Mouse (Mus musculus) heart, adult 2 months (tissue): ENCODE measurements at regions not wholly inside any gene's neighbourhood (a gene's known extent, or its start where the extent isn't known, plus 50 kb on each side); places are given as distances from the start of the nearest gene placed in this dataset.

Experiments used
- DNase-seq, 2 experiments: peaks; one replicate each; pipeline ENCODE4 v3.0.0; 2021
- H3K27ac ChIP-seq: fragments of 200-600 bp; 2 replicates; pipeline ENCODE4 v1.8.1; 2022
- H3K27me3 ChIP-seq: fragments of 200-500 bp; 2 replicates; pipeline ENCODE4 v1.6.1; 2012; ENCODE audit warnings: mild to moderate bottlenecking, low read length, inconsistent platforms, mixed read lengths; ENCODE audit not compliant: control insufficient read depth, insufficient read depth
- H3K36me3 ChIP-seq: fragments of 200-500 bp; 2 replicates; pipeline ENCODE4 v1.6.1; 2012; ENCODE audit warnings: low read length, inconsistent platforms; ENCODE audit not compliant: control insufficient read depth, insufficient read depth
- H3K4me1 ChIP-seq: fragments of 200-500 bp; 2 replicates; pipeline ENCODE4 v1.6.1; 2011; ENCODE audit warnings: low read length; ENCODE audit not compliant: control insufficient read depth, insufficient read depth
- H3K4me3 ChIP-seq: fragments of 200-600 bp; 2 replicates; pipeline ENCODE4 v1.8.1; 2022
- H3K79me2 ChIP-seq: fragments of 200-500 bp; replicated peaks from 2 replicates; pipeline ENCODE4 v1.6.1; 2012; ENCODE audit warnings: mild to moderate bottlenecking, inconsistent platforms, low read length, moderate library complexity, mixed read lengths; ENCODE audit not compliant: control insufficient read depth, insufficient read depth
- H3K9ac ChIP-seq: fragments of 200-500 bp; 2 replicates; pipeline ENCODE4 v1.6.1; 2012; ENCODE audit warnings: low read depth, mild to moderate bottlenecking, control low read depth, inconsistent platforms, low read length, mixed read lengths
- CTCF ChIP-seq: fragments of 200-600 bp; IDR thresholded peaks from 2 replicates; pipeline ENCODE4 v1.8.1; 2022; ENCODE audit warnings: antibody characterized with exemption, mild to moderate bottlenecking, moderate library complexity
- EP300 ChIP-seq: fragments of 200-500 bp; IDR thresholded peaks from 2 replicates; pipeline ENCODE4 v1.6.1; 2011; ENCODE audit warnings: low read depth, low read length, control low read depth; ENCODE audit not compliant: insufficient read depth
- POLR2A ChIP-seq: fragments of 200-500 bp; IDR thresholded peaks from 2 replicates; pipeline ENCODE4 v1.6.1; 2011; ENCODE audit warnings: mild to moderate bottlenecking, low read depth, low read length, control low read depth; ENCODE audit not compliant: insufficient read depth
- WGBS: fragments of 180-500 bp; shearing (Covaris S2); methylation state at CpG from one replicate; pipeline ENCODE4 v1.1.7; 2018; 5-methylcytosine and 5-hydroxymethylcytosine counted together
- intact Hi-C: fragments of 180-260 bp; cut with DNase I; formaldehyde crosslinking; loops from one replicate; pipeline ENCODE4 v1.15.1; 2025

GRCm38 (mm10) chr17:84877176-84877863 is 79.2 kb upstream of the Ppm1b start:
- Histone ChIP-seq H3K9ac (no peak overlapping the region), H3K27ac (peak overlapping the region; percentile 78), H3K4me3 (no peak overlapping the region), H3K4me1 (no peaks in the 10 kb centered on the region; the same call in 1 of the 2 replicates), H3K27me3 (no peaks in the 10 kb centered on the region), H3K36me3 (0 out of 2 replicates have a peak, but pooled peaks cover 3% of the 10 kb centered on the region), H3K79me2 (no peaks in the 10 kb centered on the region)
- intact Hi-C loops, result loop anchor here (2.0 to 5.0 kb wide), 4 partner anchors 80 to 755 kb away; partner anchors contain the start of genes Camkmt, Ppm1b and Prepl
- WGBS, result 66% methylated on average over 14 of the region's 14 CpGs
- DNase-seq, result no peak
- TF ChIP-seq POLR2A (no peak), EP300 (no peak), CTCF (no peak)

DNA sequence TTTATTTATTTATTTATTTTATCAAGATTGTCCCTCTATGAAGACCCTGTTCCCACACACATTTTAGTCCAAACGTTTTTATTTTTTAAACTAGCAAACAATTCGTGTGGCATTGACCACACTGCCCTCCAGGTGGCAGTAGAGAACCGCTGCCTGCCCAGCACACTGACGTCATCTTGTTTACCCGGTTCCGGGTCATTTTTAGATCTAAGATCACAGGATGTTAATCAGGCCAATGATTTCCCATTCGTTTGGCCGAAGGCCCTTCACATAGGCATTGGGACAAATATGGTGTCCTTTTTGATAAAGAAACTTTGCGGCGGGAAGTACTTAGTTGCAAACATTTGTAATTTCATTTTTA is 78.7 kb upstream of the Ppm1b start:
- H3K79me2 ChIP-seq, result no peaks in the 10 kb centered on the region
- H3K4me1 ChIP-seq, result no peaks in the 10 kb centered on the region; the same call in 1 of the 2 replicates
- TF ChIP-seq CTCF, result peak; percentile 89
- TF ChIP-seq POLR2A, result no peak
- peak; percentile 87 for TF ChIP-seq EP300
- H3K36me3 ChIP-seq, result 0 out of 2 replicates have a peak, but pooled peaks cover 3% of the 10 kb centered on the region
- H3K27ac ChIP-seq, result peak overlapping the region; percentile 78
- H3K9ac ChIP-seq, result no peak overlapping the region
- H3K27me3 ChIP-seq, result no peaks in the 10 kb centered on the region
- WGBS, result 2% methylated on average over 10 of the region's 10 CpGs
- DNase-seq, result peak; percentile 71 to 79
- peak overlapping the region; percentile 24 for H3K4me3 ChIP-seq
- intact Hi-C loops, result loop anchor here (2.0 to 5.0 kb wide), 4 partner anchors 79 to 755 kb away; partner anchors contain the start of genes Camkmt, Ppm1b and Prepl

DNA sequence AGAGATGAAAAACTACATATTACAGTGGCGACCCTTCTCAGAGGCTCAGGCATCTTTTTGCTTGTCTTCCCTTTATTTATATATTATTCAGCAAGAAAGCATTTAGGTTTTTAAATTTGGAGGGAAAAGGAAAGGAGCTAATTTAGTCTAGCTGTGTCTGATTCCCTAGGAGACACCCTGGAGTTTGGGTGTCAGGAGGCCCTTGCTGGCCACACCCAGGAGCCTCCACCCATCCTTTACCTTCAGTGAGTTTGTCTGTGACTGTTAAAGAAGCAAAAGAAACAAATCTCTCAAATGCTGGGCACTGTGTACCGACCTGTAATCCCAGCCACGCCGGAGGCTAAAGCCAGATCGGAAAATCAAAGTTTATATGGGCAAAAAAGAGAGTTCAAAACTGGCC is 78.2 kb upstream of the Ppm1b start:
- Histone ChIP-seq H3K27me3 (no peaks in the 10 kb centered on the region), H3K4me3 (peak overlapping the region; percentile 24), H3K9ac (no peak overlapping the region), H3K36me3 (0 out of 2 replicates have a peak, but pooled peaks cover 3% of the 10 kb centered on the region), H3K27ac (peak overlapping the region; percentile 78), H3K4me1 (no peaks in the 10 kb centered on the region; the same call in 1 of the 2 replicates), H3K79me2 (no peaks in the 10 kb centered on the region)
- TF ChIP-seq POLR2A (no peak), CTCF (no peak), EP300 (no peak)
- no peak for DNase-seq
- 79% methylated on average over 5 of the region's 5 CpGs for WGBS
- intact Hi-C loops, result loop anchor here (5.0 kb wide), 3 partner anchors 79 to 214 kb away; partner anchors contain the start of genes Camkmt, Ppm1b and Prepl

- no peaks in the 10 kb centered on the region; the same call in 1 of the 2 replicates for H3K4me1 ChIP-seq
- no peak overlapping the region for H3K27ac ChIP-seq
- WGBS, result 81% methylated on average over 10 of the region's 10 CpGs
These were observed 77.4 kb upstream of the Ppm1b start for GRCm38 (mm10) chr17:84879146-84879545.

DNA sequence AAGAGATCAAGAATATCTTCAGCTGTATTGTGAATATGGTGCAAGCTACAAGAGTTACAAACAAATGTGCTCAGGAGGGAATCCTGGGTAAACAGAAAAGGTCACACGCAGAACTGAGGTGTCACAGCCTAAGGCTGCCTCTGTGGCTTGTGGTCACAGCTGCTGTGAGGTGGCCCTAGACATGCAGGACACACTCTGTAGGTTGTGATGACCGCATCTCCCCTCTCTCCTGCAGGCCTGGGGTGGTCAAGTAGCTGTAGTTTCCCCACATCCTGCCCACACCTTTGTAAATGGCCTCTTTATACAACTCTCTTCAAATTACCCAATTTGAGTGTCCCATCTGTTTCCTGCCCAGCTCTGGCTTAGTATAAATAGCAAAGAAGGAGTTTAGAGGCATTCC is 75.6 kb upstream of the Ppm1b start:
- H3K79me2 ChIP-seq, result no peaks in the 10 kb centered on the region

More at GRCm38 (mm10) chr17:84879146-84879545, 77.4 kb upstream of the Ppm1b start:
- Histone ChIP-seq H3K27me3 (no peaks in the 10 kb centered on the region), H3K4me3 (no peak overlapping the region), H3K79me2 (no peaks in the 10 kb centered on the region), H3K9ac (no peak overlapping the region), H3K36me3 (0 out of 2 replicates have a peak, but pooled peaks cover 3% of the 10 kb centered on the region)
- intact Hi-C loops, result loop anchor here (5.0 kb wide), 3 partner anchors 78 to 213 kb away; partner anchors contain the start of genes Camkmt, Ppm1b and Prepl
- TF ChIP-seq EP300 (no peak), CTCF (no peak), POLR2A (no peak)
- DNase-seq, result no peak

DNA sequence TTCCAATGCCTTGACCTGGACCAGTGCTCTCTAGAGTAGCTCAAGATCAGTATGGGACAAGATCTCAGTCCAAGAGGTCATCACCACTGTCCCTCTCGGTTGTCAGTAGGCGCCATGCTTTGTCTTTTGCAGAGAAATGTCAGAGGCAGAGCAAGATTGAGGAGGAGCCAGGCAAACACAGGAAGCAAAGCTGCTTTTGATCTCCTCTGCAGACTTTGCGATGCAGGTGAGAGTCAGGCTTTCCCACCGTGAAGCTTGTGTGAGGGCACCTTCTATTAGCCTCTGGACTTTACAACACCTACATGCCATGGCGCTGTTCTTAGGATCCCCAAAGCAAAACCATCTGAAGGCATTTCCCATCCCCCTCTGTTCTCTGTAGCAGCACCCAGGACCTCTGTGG is 68.0 kb upstream of the Ppm1b start:
- H3K4me3 ChIP-seq, result no peak overlapping the region
- no peaks in the 10 kb centered on the region for H3K4me1 ChIP-seq
- no peaks in the 10 kb centered on the region for H3K27me3 ChIP-seq
- H3K9ac ChIP-seq, result no peak overlapping the region
- no peaks in the 10 kb centered on the region for H3K36me3 ChIP-seq
- WGBS, result 89% methylated on average over 5 of the region's 5 CpGs
- TF ChIP-seq POLR2A (no peak), EP300 (no peak), CTCF (no peak)
- intact Hi-C loops, result no loop called here
- no peaks in the 10 kb centered on the region for H3K79me2 ChIP-seq
- DNase-seq, result no peak
- H3K27ac ChIP-seq, result no peak overlapping the region

More for the DNA sequence above, 75.6 kb upstream of the Ppm1b start:
- 0 out of 2 replicates have a peak, but pooled peaks cover 3% of the 10 kb centered on the region for H3K36me3 ChIP-seq
- H3K4me3 ChIP-seq, result no peak overlapping the region
- intact Hi-C loops, result no loop called here
- H3K27ac ChIP-seq, result no peak overlapping the region
- no peak for DNase-seq
- H3K4me1 ChIP-seq, result no peaks in the 10 kb centered on the region; the same call in 1 of the 2 replicates
- no peak overlapping the region for H3K9ac ChIP-seq
- H3K27me3 ChIP-seq, result no peaks in the 10 kb centered on the region
- TF ChIP-seq EP300, result no peak
- TF ChIP-seq CTCF, result no peak
- no peak for TF ChIP-seq POLR2A
- WGBS, result 78% methylated on average over 2 of the region's 2 CpGs
